Mouse (Mus musculus): ENCODE results near the gene Fryl.

Gene Fryl

GRCm38 (mm10) chr5:73156226-73156926 lies 100.0 kb downstream of the Fryl start:
- DNase-seq (ENCODE audit: low read depth), result peak; percentile 20

- DNase-seq (ENCODE audit: low read depth), result no peak
Measured at GRCm38 (mm10) chr5:73153802-73154465, 102.5 kb downstream of the Fryl start.

GRCm38 (mm10) chr5:73152206-73152605 lies 104.2 kb downstream of the Fryl start:
- no peak for DNase-seq (ENCODE audit: low read depth)

GRCm38 (mm10) chr5:73150877-73151445 lies 105.5 kb downstream of the Fryl start:
- DNase-seq (ENCODE audit: low read depth), result no peak

GRCm38 (mm10) chr5:73144987-73145386 lies 111.4 kb downstream of the Fryl start:
- DNase-seq (ENCODE audit: low read depth), result no peak

- no peak for DNase-seq (ENCODE audit: low read depth)
Measured at GRCm38 (mm10) chr5:73141712-73142111, 114.7 kb downstream of the Fryl start.

- no peak for DNase-seq (ENCODE audit: low read depth)
Measured at GRCm38 (mm10) chr5:73141161-73141560, 115.3 kb downstream of the Fryl start.

- DNase-seq (ENCODE audit: low read depth), result peak; percentile 44
Measured at GRCm38 (mm10) chr5:73137561-73137960, 118.9 kb downstream of the Fryl start.

- no peak for DNase-seq (ENCODE audit: low read depth)
Measured at GRCm38 (mm10) chr5:73135959-73136358, 120.5 kb downstream of the Fryl start.

GRCm38 (mm10) chr5:73135131-73135530 lies 121.3 kb downstream of the Fryl start:
- DNase-seq (ENCODE audit: low read depth), result no peak

GRCm38 (mm10) chr5:73133833-73134185 lies 122.6 kb downstream of the Fryl start:
- DNase-seq (ENCODE audit: low read depth), result peak; percentile 76

GRCm38 (mm10) chr5:73132998-73133832 lies 123.2 kb downstream of the Fryl start:
- no peak for DNase-seq (ENCODE audit: low read depth)

- peak; percentile 10 for DNase-seq (ENCODE audit: low read depth)
Measured at GRCm38 (mm10) chr5:73130984-73131383, 125.4 kb downstream of the Fryl start.

- DNase-seq (ENCODE audit: low read depth), result no peak
Measured at GRCm38 (mm10) chr5:73129871-73130270, 126.5 kb downstream of the Fryl start.

GRCm38 (mm10) chr5:73119969-73120725 lies 136.3 kb downstream of the Fryl start:
- no peak for DNase-seq (ENCODE audit: low read depth)

- no peak for DNase-seq (ENCODE audit: low read depth)
Measured at GRCm38 (mm10) chr5:73119524-73119923, 136.9 kb downstream of the Fryl start.

- no peak for DNase-seq (ENCODE audit: low read depth)
Measured at GRCm38 (mm10) chr5:73118786-73119185, 137.6 kb downstream of the Fryl start.

GRCm38 (mm10) chr5:73114878-73115277 lies 141.5 kb downstream of the Fryl start:
- peak; percentile 55 for DNase-seq (ENCODE audit: low read depth)

GRCm38 (mm10) chr5:73112331-73112730 lies 144.1 kb downstream of the Fryl start:
- DNase-seq (ENCODE audit: low read depth), result no peak

GRCm38 (mm10) chr5:73103657-73104056 lies 152.8 kb downstream of the Fryl start:
- DNase-seq (ENCODE audit: low read depth), result no peak

- DNase-seq (ENCODE audit: low read depth), result no peak
Measured at GRCm38 (mm10) chr5:73102342-73102989, 154.0 kb downstream of the Fryl start.

All from NIH3T3 (cell line).